Mouse (Mus musculus) 416B (cell line): ENCODE results near the gene Prss21.

Experiments used
- DNase-seq: peaks from one replicate; pipeline ENCODE4 v3.0.0; 2011; ENCODE audit warnings: low read depth

Gene Prss21

DNA sequence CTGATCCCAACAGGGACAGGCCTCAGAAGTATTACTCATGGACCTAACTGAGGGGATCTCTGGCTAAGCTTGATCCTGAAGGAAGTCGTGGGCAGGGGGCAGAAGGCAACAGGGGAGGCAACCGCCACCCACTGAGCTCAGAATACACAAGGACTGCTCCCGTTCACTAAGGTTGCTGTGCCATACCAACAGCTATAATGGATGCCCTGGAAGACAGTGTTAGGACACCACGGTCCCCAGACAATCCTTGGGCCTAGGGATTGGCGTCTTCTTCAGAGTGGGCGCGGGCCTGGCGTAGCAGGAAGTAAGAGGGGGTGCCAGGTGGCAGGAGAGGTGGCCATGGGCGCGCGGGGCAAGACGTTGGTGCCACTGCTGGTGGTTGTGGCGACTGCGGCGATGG, at the start of gene Prss21:
Gene Prss21, plus strand, starts transcription at position 301 of the 400 bp plus-strand sequence.
- no peak for DNase-seq

GRCm38 (mm10) chr17:23818579-23818978, 49.3 kb upstream of the Prss21 start:
- no peak for DNase-seq

DNA sequence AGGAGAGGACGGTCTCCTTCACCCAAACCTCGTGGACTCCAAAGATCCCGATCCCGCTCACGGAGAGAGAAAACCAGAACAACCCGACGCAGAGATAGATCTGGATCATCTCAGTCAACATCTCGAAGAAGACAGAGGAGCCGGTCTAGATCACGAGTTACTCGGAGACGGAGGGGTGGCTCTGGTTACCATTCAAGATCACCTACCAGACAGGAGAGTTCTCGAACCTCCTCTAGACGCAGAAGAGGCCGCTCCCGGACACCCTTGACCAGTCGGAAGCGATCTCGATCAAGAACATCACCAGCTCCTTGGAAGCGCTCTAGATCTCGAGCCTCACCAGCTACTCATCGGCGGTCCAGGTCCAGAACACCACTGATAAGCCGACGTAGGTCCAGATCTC, 48.6 kb upstream of the Prss21 start:
- DNase-seq: no peak

- no peak for DNase-seq
Observed at GRCm38 (mm10) chr17:23820731-23821130, 47.1 kb upstream of the Prss21 start.

- DNase-seq: no peak
Observed at GRCm38 (mm10) chr17:23822094-23822493, 45.8 kb upstream of the Prss21 start.

- DNase-seq: no peak
Observed at GRCm38 (mm10) chr17:23823018-23823417, 44.8 kb upstream of the Prss21 start.

- no peak for DNase-seq
Observed at GRCm38 (mm10) chr17:23823614-23824013, 44.2 kb upstream of the Prss21 start.

GRCm38 (mm10) chr17:23825591-23825990, 42.3 kb upstream of the Prss21 start:
- no peak for DNase-seq

GRCm38 (mm10) chr17:23828271-23829001, 39.4 kb upstream of the Prss21 start:
- DNase-seq: peak; percentile 53

DNA sequence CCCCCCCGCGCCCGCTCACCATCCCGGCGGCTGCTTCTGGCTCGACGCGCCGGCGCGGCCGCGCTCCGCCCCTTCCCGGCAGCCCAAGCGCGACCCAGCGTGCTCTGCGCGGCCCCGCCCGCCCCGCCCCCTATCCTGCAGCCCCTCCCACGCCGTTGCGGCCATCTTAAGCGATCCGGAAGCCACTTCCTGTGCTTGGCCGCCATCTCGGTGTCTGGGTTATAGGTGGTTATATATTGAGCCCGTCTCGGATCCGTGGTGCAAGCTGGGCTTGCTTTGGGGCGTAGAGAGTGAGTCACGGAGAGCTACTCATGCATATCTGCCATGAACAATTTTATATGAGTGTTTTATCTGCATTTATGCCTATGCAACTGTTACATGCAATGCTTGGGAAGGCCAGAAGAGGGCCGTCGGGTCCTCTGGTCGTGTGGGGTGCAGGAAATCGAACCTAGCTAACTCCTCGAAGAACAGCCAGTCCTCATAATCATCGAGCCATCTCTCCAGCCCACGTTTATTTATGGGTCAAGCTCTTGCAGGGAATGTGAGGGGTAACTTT, 38.7 kb upstream of the Prss21 start, which contains the start of gene Elob:
Gene Elob, minus strand, starts transcription at position 73 of the 556 bp plus-strand sequence.
- peak; percentile 95 for DNase-seq

DNA sequence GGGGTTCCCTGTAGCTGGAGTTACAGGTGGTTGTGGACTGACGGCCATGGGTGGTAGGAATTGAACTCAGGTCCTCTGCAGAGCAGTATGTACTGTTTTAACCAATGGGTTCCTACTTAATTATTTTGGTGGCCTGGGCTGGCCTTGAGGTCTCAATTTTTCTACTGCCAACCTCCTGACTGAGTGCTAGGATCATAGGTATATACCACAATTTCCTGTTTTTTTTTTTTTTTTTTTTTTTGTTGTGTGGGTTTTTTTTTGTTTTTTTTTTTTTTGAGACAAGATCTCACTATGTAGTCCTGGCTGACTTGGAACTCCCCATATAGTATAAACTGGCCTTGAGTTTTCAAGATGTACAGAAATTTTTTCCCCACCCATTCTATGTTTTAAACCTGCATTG, 36.7 kb upstream of the Prss21 start:
- no peak for DNase-seq

DNA sequence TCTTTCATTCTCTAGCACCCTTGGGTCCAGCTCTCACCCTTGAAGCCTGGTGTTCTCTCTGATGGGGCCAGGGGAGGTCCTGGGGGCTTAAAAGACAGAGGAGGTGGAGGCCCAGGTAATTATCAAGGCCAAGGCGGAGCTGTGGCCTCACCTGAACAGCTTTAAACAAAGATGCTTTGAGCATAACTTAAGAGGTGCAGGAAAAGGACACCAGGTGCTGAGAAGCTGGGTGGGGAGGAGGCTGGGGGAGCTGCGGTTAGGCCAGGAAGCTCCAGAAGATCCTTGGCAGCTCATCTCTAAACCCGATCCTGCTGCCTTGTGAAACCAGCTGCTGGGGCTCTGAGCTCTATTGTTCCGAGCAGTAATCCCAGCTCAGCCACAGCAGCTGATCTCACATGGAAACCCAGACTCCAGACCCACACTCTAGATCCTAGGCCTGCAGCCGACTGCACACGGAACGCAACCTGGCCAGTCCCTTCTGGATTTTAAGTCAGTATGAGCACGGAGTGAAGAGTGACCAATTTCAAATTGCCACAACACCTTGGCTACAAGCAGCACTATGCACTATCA, 31.8 kb upstream of the Prss21 start, which contains the start of gene Prss33:
Gene Prss33, minus strand, starts transcription at position 51 of the 570 bp plus-strand sequence.
- no peak for DNase-seq

- peak; percentile 80 for DNase-seq
Observed at GRCm38 (mm10) chr17:23841145-23841544, 26.7 kb upstream of the Prss21 start.

- DNase-seq: no peak
Observed at GRCm38 (mm10) chr17:23843141-23843811, 24.6 kb upstream of the Prss21 start.

DNA sequence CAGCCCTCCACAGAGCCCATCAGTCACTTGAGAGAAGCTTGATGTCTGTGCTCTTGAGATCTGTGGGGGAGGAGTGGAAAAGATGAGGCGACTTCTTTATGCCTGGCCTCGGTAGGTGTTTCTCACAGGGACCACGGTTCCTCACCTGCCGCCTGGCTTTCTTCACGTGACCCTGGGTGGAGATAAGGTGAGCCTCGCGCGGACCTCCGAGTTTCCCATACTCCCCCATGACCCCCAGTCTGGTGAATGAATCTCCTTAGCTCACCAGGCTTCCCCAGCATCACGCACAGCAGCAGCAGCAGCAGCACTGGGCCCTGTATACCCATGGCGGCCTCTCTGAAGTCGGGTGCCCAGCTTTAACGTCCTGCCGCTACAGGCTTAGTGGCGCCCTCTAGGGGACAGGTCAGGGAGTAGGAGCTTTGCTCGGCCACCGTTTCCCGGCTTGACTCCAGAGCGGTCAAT, 24.0 kb upstream of the Prss21 start, which contains the start of the genes Prss32 and Prss41:
Gene Prss32, plus strand, starts transcription at position 44 of the 462 bp plus-strand sequence.
Gene Prss41, minus strand, starts transcription at position 361 of the 462 bp plus-strand sequence.
- peak; percentile 63 for DNase-seq

- DNase-seq: peak; percentile 46
Observed at GRCm38 (mm10) chr17:23850028-23850427, 17.8 kb upstream of the Prss21 start.

- DNase-seq: peak; percentile 75
Observed at GRCm38 (mm10) chr17:23850853-23851749, 16.8 kb upstream of the Prss21 start.

GRCm38 (mm10) chr17:23853292-23853691, 14.6 kb upstream of the Prss21 start:
- DNase-seq: peak; percentile 76

DNA sequence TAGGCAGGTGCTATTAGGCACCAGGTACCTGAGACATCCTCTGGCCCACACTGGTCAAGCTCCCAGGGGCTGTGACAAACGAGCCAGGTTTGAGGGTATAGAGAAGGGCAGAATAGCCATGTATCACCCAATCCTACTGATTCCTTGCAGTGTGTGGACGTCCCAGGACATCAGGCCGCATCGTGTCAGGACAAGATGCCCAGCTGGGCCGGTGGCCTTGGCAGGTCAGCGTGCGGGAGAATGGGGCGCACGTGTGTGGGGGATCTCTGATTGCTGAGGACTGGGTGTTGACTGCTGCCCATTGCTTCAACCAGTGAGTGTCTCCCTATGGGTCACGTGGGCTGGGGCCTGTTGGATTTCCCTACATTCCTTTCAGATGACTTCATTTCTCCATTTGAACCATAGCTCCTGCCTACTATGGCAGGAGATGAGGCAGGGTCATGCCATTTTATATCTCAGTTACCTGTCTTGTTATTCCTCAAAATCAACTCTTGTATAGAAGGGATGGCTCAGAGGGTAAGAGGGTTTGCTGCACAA, 13.6 kb upstream of the Prss21 start:
- no peak for DNase-seq

DNA sequence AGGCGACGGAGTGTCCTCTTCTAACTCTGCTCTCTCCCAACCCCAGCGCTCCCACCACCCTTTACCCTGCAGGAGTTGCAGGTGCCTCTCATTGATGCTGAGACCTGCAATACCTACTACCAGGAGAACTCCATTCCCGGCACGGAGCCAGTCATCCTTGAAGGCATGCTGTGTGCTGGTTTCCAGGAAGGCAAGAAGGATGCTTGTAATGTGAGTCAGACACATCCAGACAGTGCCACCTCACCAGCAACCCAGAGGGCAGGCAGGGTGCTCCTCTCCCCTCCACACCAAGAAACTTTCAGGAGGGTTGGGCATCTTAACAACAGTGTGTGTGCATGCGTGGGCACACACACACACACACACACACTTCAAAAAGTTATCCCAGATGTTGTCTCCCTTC, 10.7 kb upstream of the Prss21 start:
- no peak for DNase-seq

- no peak for DNase-seq
Observed at GRCm38 (mm10) chr17:23857913-23858312, 9.9 kb upstream of the Prss21 start.
